Mouse (Mus musculus) right cerebral cortex, adult 2 months (tissue): ENCODE measurements around the gene Fry.

ENCODE experiments used
- DNase-seq, 2 experiments: peaks; one replicate each; pipeline ENCODE4 v3.0.0; 2021 to 2022; ENCODE audit warnings: low spot score in 2 of 2

Gene Fry

DNA sequence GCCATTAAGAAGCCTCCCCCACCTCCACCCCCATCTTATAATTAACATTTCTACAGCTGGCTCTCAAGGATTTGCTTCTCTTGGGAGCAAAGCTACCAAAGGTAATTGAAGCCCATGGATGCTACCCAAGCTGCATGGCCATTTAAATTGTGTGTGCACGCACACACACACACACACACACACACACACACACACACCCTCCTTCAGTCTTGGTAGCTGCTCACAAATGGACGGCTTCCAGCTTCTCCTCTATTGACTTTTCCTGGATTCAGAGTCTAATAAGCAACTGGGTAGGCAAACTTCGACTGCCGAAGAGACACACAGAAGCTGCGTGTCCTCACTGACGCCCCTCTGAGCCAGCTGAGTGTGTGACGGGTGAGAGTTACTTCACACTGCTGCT, 11.7 kb downstream of the Fry start:
- no peak for DNase-seq

DNA sequence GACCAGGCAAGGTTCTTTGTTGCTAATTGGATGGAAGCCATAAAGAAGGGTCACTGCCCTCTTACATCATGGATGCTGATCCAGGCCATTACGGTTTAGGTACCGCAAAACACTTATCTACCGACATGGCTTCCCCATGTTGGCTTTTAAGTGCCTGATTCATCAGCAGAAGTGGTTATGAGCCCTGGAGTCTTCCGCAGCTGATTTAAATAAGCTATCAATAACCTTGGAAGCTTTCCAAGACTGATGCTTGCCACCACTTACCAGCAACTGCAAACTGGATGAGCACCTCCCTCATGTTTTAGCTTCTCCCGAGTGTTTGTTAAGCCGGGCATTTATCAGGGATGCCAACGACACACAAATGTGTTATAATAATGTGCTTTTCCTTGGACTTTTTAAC, 12.7 kb downstream of the Fry start:
- DNase-seq, result no peak

DNA sequence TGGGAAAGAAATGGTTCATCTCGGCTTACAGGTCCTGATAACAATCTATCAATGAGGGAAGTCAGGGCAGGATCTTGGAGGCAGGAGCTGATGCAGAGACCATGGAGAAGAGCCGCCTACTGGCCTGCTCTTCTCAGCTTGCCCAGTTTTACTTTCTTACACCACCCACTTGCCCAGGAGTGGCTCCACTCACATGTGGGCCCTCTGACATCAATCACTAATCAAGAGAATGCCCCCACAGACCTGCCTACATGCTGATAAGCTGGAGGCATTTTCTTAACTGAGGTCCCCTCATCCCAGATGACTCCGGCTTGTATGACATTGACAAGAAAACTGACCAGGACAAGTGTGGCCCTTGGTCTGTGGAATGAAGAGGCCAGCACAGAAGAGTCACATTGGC, 16.2 kb downstream of the Fry start:
- DNase-seq, result no peak

DNA sequence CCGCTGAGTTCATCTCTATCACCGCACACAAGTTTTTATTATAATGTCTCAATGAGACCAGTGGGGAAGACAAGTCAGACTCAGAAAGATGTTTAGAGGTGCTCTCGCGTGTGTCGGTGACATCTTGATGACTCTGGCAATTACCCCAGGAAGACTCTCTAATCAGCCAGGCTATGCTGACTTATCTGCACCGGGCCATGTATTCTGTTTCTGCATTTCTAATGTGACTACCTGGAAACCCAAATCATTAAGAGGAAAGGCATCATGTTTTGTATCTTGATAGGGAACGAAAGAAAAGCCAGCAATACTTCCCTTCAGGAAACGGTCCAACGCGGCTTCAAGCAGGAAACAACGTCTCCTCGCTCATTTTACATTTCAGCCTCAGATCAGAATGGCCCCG, 17.1 kb downstream of the Fry start:
- DNase-seq, result no peak

DNA sequence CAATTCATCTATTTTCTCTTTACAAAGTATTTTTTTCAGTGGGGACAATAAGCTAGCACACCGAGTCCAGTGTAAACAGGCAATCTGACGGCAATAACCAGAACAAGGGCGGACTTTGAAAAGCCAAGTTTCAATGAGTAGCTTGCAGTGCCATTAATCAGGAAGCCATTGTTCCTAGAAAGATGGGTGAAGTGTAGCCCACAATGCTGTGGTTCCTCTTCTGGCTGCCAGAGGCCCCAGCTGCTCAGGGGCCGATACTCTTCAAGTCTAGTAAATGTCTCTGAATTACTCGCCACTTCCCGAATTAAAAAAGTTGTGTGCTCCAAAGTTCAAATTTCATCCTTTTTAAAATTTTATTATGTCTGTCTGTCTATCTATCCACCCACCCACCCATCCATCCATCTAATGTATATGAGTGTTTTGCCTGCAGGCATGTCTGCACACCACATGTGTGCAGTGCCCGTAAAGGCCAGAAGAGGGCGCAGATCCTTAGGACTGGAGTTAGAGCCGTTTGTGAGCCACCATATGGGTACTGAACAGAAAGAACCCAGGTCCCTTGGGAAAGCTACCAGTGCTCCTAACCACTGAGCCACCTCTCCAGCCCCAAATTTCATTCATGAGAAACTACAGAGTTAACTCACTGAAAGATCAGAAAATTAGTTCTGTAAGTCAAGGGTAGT, 19.5 kb downstream of the Fry start:
- DNase-seq, result no peak

DNA sequence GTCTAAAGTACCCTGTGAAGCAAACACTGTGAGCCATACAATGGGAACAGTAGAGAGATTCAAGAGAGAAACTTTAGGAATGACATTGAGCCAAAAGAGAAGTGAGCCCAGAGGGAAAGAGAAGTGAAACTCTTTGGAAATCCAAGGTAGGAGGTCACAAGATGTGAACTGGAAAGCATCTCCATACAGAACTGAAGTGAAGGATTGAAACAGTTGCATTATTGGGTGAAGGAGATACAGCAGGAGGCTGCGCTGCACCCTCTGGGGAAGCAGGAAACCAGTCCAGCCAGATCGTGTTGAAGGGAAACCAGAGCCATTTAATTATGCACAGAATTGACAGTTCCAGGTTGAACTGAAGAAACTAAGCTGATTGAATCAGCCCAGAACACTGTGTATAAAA, 22.1 kb downstream of the Fry start:
- no peak for DNase-seq

DNA sequence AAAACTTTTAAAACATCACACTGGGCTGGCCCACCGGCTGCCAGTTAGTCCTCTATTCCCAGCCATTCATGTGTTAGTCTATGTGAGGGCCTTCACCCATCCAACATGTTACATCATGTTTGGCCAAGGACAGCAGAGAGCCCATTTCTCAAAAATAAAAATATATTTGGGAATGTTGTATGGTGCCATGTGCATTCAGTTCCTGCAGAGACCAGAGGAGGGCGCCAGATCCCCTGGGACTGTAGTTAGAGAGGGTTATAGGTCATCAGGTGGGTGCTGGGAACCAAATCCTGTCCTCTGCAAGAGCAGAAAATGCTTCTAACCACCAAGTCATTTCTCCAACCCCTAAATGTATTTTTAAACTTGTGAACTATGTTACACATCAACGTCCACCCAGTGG, 27.5 kb downstream of the Fry start:
- DNase-seq, result no peak

DNA sequence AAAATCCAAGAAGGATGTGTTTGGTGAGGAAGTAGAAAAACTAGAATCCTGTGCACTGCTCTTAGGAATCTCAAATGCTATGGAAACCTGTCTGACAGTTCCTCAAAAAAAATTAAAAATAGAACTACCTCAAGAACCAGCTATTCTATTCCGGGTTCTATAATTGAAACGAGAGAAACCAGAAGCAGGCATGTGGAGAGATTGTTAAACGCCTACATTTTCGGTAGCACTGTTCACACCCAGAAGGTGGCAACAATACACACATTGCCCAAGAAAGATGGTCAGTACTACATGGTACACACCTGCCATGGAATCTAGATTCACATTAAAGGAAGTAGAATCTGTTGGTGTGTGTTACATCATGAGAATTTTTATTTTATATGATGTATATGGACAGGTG, 28.2 kb downstream of the Fry start:
- no peak for DNase-seq

DNA sequence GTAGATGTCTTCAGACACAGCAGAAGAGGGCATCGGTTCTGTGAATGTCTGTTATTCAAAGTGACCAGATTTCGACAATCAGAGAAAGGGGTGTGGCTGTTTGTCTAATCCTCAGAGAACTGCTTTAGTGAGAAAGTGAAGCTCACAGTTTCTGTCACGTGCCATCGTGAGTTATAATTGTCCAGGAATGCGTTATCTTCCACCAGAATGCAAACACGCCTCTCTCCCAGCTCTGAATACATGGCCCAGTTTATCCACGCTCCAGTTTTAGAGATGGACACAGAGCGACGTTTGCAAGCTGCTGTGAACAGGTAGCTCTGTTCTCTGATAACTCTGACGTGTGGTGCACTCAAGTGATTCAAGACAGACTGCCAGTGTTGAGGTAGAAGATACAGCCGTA, 31.3 kb downstream of the Fry start:
- peak in 1 of 2 experiments; percentile 52 for DNase-seq

DNA sequence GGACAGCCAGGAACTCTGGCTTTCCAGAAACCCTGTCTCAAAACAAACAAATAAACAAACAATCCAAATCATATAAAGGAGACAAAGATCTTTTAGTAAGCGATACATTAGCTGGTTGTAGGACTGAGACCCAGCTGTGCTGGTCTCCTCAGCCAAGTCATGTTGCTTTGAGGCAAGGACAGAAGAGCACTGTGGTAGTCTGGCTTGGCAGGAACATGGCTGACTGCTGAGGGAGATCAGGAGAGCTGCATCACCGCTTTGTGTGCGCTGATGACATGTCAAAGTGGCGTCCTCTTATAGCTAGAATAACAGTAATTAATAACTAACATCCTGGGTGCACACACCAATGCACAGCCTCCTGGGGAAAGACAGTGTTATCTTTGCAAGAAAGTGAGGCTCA, 32.5 kb downstream of the Fry start:
- DNase-seq, result no peak

DNA sequence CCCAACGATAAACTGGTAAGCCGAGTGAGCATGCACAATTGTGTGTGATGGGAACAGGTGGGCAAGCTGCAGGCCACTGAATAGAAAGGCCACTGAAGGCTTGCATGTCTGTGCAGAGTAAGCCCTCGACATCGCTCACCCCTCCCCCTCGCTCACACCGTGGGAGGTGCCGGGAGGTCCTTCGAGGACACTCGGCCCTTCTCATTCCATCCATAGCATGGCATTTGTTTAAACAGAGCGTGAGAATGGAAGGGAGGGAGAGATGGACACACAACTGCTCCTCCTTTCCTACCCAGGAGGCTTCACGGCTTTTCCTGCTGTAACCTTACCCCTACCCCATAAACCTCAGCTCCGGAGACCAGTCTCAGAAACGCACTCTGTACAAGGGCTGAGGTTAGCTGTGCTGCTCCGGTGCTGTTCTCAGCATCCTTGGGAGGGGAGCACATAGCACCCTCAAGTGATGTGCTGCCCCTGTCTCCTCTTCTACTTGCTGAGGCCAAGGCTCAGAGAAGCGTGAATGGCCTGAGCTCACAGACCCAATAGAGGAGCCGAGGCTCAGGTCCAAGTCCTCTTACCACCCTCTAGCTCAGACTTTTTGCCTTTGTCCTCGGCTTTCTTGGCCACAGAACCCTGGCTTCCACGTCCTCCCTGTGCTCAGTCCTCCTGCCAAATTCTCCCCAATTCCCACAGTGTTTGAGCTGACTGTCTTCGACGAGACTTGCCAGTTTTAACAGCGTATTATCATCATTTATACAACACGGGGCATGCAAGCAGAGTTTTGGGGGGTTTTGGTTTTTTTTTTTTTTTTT, 33.8 kb downstream of the Fry start:
- no peak for DNase-seq

DNA sequence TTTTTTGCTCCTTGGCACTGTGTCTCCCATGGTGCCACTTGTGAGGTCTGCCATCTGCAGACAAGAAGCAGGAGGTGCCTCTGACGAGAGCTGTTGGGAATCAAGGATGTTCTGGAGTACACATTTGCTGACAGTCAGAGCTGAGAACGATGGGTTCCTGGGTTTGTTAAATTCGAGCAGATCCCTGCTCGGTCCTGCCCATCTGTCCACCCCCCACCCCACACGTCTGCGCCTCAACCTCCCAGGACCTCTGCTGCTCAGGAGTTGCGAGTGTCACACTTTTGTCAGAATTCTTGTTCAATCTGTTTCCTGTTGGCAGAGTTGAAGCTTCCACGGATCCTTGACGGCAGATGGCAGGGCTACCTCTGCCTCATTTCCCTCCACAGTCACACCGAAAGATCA, 34.4 kb downstream of the Fry start:
- no peak for DNase-seq

DNA sequence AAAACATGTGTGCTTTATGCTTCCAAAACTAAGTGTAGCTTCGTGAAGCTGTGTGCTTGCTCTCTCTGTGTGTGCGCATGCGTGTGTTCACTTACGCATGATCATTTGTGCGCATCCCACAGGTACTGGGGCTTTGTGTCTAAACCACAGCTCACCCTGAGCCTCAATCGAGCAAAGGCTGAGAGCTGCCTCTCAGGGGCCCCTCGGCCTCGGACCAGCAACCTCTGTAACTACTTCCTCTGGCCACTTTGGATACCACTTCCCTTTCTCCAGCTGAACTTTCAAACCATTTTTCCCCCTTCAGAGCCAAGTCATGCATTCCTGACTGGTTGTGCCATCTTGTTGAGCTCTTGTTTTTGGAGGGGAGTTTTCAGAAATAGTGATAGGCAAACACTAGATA, 36.9 kb downstream of the Fry start:
- DNase-seq, result no peak

DNA sequence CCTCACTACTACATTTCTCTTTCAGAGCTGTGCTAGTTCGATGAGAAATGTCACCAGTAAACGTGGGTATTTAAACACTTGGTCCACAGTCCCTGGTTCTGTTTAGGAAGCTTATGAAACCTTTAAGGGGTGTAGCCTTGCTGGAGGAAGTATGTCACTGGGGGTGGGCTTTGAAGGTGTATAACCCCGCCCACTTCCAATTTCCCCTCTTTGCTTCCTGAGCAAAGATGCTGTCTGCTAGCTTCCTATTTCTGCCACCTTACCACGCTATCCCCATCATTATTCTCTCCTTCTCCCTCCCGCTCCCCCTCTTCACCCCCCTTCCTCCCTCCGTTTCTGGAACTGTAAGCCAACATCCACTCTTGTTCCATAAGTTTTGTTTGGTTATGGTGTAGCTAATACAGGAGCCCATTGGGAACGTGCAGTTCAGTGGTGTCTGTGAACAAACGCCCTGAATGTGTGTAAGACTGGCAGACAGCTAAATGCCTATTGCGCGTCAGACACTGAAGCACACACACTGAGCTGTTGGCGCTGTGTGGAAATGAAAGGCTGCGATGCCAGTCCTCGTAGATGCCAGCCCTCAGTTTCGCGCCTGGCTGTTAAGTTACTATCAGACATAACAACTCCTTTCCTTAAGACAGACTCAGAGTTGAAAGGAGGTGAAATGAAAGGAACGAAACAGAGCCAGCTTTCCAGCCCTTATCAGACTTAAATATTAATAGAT, 37.8 kb downstream of the Fry start:
- DNase-seq, result peak in 1 of 2 experiments; percentile 35

DNA sequence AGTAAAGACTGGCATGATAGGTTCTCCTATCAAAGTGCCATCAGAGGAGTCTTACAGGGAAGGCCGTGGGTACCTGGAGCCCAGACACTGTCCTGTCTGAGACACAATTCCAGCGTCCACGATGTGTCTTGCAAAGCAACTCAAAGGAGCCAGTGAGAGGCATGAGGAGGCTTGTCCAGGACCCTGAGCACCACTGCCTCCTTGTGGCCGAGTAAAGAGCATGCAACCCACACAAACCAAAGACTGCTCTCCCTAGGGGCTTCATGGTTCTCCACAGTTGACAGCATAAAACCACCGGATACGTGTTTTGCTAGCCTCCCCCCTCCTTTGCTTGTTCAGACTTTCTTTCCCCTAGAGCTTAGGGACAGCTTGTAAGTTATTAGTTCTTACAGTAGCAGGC, 39.2 kb downstream of the Fry start:
- DNase-seq, result no peak

DNA sequence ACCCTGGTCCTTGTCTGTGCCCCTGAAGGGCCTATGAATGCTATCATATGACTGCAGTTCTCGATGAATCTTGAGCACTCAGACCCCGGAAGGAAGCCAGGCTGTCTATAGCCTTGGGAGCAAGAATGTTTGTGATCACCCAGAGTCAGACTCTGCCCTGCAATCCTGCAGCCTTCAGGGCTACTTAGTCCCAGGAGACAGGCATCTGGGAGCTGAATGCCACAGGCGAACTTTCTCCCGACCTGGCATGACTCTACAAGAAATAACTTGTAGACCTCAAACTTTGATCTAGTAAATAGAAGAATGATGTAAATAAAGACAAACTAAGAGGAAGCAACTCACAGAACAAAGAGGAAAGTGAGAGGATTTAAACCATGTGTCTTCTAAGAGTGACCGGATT, 40.7 kb downstream of the Fry start:
- DNase-seq, result no peak

DNA sequence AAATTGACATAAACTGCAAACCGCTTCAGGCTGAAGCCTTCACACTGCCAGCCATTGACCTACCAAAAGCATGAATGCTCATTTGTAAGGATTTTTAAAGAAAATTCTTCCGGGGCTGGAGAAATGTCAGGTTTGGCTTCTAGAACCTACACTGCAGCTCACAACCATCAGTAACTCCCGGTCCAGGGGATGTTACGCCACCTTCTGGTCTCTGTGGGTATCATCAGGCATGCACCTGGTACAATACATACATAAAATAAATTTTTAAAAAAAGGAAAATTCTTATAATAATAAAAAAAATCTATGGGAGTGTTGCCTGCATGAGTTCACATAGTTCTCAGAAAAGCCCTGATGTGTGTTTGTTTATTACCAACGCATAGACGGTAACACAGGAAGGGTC, 42.7 kb downstream of the Fry start:
- DNase-seq, result no peak

DNA sequence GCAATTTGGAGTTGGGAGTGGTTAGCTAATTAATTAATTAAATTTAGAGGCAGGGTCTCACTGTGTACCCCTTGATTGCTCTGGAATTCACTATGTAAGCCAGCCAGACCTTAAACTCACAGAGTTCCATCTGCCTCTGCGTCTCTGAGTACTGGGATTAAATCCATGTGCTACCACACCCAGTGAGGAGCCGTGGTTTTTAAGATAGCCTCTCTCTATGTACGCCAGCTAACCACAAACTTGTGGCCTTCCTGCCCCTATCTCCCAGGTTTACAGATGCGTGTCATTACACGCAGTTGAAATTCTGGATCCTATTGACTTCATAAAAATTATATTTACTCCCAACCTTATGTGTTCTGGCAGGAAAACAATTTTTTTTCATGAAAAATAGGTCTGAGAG, 43.5 kb downstream of the Fry start:
- DNase-seq, result no peak

DNA sequence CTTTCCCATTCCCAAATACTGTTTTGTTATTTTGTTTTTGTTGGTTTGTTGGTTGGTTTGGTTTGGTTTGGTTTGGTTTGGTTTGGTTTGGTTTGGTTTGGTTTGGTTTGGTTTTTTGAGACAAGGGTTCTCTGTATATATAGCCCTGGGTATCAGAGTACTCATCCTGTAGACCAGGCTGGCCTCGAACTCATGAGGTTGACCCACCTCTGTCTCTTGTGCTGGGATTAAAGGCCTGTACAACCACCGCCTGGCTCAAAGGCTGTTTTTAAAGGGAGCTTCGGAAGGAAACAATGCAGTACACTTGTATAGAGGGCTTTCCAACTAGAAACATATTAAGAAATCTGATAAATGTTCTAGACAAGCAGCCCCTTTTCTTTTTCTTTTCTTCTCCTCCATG, 46.2 kb downstream of the Fry start:
- no peak for DNase-seq

DNA sequence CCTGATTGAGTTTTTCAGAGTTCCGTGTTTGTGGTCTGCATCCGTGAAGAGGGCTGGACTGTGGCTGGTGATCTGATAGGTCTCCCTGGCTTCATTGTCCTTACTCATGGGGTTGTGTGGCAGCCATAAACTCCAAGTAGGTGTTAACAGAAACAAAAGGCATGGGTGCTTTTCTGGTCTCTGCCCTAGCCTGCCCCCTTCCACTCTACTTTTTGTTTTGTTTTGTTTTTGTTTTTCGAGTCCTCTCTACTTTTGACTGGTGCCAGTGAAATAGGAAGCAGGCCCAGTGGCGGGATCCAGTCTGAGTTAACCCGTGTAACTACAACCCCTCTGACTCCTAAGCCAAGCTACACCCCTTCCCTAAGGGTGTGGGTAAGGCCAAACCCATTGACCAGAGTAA, 48.4 kb downstream of the Fry start:
- no peak for DNase-seq

DNA sequence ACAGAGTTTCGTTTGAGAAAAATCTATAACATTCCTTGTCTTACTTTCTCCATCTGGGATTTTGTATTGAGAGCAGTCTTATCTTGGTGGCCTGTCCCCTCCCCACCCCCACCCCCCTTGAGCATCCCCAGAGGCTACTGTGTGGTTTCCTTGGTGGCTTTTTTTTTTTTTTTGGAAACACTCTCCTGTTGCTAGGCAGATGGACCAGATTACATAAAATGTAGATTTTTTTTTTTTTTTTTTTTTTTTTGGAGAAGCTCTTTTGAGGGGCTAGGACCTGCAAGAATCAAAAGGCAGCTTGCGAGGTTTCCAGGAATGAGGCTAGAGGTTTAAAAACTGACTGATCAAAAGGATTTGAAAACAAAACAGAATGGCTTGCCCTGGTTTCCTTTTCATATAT, 48.8 kb downstream of the Fry start:
- DNase-seq, result no peak

DNA sequence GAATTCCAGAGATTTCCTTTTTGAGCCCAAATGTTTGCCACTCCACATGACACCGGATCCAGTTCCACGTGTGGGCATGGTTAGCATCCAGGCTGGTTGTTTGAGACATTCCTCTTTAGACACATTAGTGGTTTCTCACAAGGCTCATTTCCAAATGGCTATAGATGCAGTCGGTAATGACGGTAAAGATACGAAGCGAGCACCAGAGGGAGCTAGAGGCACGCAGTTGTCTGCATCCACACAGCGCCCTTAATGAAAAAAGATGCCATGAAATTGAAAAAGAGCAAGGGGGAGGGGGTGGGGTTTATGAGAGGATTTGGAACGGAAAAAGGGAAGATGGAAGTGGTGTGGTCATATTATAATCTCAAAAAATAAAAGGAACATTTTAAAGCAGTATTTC, 50.3 kb downstream of the Fry start:
- peak; percentile 79 to 84 for DNase-seq

DNA sequence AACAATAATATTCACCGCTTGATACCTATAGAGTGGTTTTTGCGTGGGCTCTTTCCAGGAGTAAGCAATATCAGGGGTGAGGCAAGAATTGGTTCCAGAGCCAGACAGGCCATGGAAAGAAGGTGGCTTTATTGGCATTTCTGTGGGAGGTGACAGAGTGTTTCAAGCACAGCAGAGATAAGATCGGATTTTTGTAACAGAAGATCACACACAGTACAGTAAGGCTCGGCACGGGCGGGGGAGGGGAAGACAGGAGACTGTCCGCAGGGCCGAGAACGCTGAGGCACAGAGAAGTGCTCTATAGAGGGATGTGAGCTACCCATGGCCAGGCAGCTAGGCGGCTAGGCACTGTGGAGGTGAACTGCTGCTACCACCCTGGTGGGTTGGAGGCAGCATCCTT, 53.1 kb downstream of the Fry start:
- DNase-seq, result no peak
